Mouse (Mus musculus): ENCODE results near the gene Ell2.
A peak's percentile ranks its signal among the peaks of the same experiment; 100 is the strongest.
"Not testable (repeated sequence)": the region's sequence is repeated elsewhere in the genome, so short reads cannot be mapped to it uniquely, and the experiment has no call there.

Gene Ell2

GRCm38 (mm10) chr13:75706457-75706856 lies at the start of gene Ell2:
Gene Ell2, plus strand, starts transcription at chr13:75706757.
- no peak for DNase-seq

- DNase-seq = no peak
Observed at GRCm38 (mm10) chr13:75685438-75685837, 21.1 kb upstream of the Ell2 start.

GRCm38 (mm10) chr13:75686995-75687394 lies 19.6 kb upstream of the Ell2 start:
- DNase-seq = no peak

GRCm38 (mm10) chr13:75691625-75692024 lies 14.9 kb upstream of the Ell2 start:
- no peak for DNase-seq

GRCm38 (mm10) chr13:75693081-75693480 lies 13.5 kb upstream of the Ell2 start:
- no peak for DNase-seq

- no peak for DNase-seq
Observed at GRCm38 (mm10) chr13:75702814-75703213, 3.7 kb upstream of the Ell2 start.

- peak; percentile 59 to 80 for DNase-seq
Observed at GRCm38 (mm10) chr13:75706882-75707816, 592 bp downstream of the Ell2 start.

- peak; percentile 44 to 62 for DNase-seq
Observed at GRCm38 (mm10) chr13:75707821-75708636, 1.5 kb downstream of the Ell2 start.

GRCm38 (mm10) chr13:75708637-75709002 lies 2.1 kb downstream of the Ell2 start:
- no peak for DNase-seq

- DNase-seq = no peak
Observed at GRCm38 (mm10) chr13:75709026-75709778, 2.6 kb downstream of the Ell2 start.

GRCm38 (mm10) chr13:75710152-75710551 lies 3.6 kb downstream of the Ell2 start:
- DNase-seq = no peak

GRCm38 (mm10) chr13:75711517-75711916 lies 5.0 kb downstream of the Ell2 start:
- DNase-seq = not testable (repeated sequence)

GRCm38 (mm10) chr13:75712544-75712943 lies 6.0 kb downstream of the Ell2 start:
- DNase-seq = not testable (repeated sequence)

- DNase-seq = no peak
Observed at GRCm38 (mm10) chr13:75714407-75714806, 7.8 kb downstream of the Ell2 start.

- DNase-seq = no peak
Observed at GRCm38 (mm10) chr13:75717638-75718302, 11.2 kb downstream of the Ell2 start.

- DNase-seq = no peak
Observed at GRCm38 (mm10) chr13:75718376-75718775, 11.8 kb downstream of the Ell2 start.

GRCm38 (mm10) chr13:75719645-75720044 lies 13.1 kb downstream of the Ell2 start:
- no peak for DNase-seq

GRCm38 (mm10) chr13:75726569-75727373 lies 20.2 kb downstream of the Ell2 start:
- no peak for DNase-seq

- DNase-seq = no peak
Observed at GRCm38 (mm10) chr13:75727932-75728331, 21.4 kb downstream of the Ell2 start.

- no peak for DNase-seq
Observed at GRCm38 (mm10) chr13:75729834-75730233, 23.3 kb downstream of the Ell2 start.

- DNase-seq = no peak
Observed at GRCm38 (mm10) chr13:75730717-75731116, 24.2 kb downstream of the Ell2 start.

All from cerebellum, postnatal 25 days (tissue).